Mouse (Mus musculus): ENCODE measurements around the gene Cyp2c23. TPM values are rescaled to one million over a fixed set of nuclear protein-coding genes. Genes with fewer than 3 reads are reported as not detected.

The Cyp2c23 gene
- polyA plus RNA-seq, 1 experiment = 0.38 TPM

DNA sequence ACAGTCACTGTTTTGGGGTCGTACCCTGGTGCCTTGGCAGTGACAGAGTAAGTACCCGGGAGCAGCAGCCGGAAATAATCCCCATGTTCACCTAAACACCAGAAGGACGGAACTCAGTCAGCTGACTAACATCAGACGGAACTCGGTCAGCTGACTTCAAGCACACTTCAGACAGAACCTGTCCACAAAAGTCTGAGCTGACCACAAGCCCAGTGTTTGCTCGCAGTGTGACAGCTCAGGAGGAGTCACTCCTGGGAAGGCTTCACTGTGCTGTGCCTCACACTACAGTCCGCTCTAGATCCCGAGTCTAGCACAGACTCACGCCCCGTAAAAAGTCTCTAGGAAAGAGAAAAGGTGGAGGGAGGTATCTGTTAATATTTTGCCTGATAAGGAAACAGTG lies 69.0 kb downstream of the Cyp2c23 start:
- H3ac ChIP-seq (ENCODE audit: control insufficient read depth, insufficient read length) = no peak overlapping the region
- no peak for TF ChIP-seq MYOD1 (IDR thresholded peaks at IDR 0.05; ENCODE audit: control insufficient read depth in 1 of 3, insufficient read length in 2 of 3, low read depth in 2 of 3)
- TF ChIP-seq POLR2A (IDR thresholded peaks at IDR 0.05; ENCODE audit: insufficient read length, low read depth) = no peak
- TF ChIP-seq TCF12 (IDR thresholded peaks at IDR 0.05; ENCODE audit: insufficient read depth, poor library complexity, severe bottlenecking) = no peak
- TF ChIP-seq E2F4 (IDR thresholded peaks at IDR 0.05; ENCODE audit: insufficient read depth) = no peak
- no peak for TF ChIP-seq SRF (IDR thresholded peaks at IDR 0.05; ENCODE audit: control insufficient read depth, insufficient read length, low read depth)
- no peak for TF ChIP-seq TCF3 (IDR thresholded peaks at IDR 0.05; ENCODE audit: insufficient read length, low read depth)
- no peak for TF ChIP-seq MAX (IDR thresholded peaks at IDR 0.05; ENCODE audit: low read depth)
- TF ChIP-seq USF1 (IDR thresholded peaks at IDR 0.05; ENCODE audit: low read depth) = no peak
- TF ChIP-seq CEBPB (IDR thresholded peaks at IDR 0.05; ENCODE audit: insufficient read depth, poor library complexity, severe bottlenecking) = no peak
- TF ChIP-seq MYOG (IDR thresholded peaks at IDR 0.05; ENCODE audit: control insufficient read depth in 1 of 3, insufficient read depth in 1 of 3, insufficient read length in 2 of 3, low read depth in 2 of 3) = no peak
- no peak for TF ChIP-seq POLR2AphosphoS2 (IDR thresholded peaks at IDR 0.05; ENCODE audit: insufficient read length, low read depth)
- no peaks in the 10 kb centered on the region for H3K27me3 ChIP-seq (ENCODE audit: control insufficient read depth, insufficient read depth, insufficient read length)
- no peak overlapping the region for H3K4me2 ChIP-seq (ENCODE audit: low read depth)
- no peaks in the 10 kb centered on the region for H3K79me2 ChIP-seq (ENCODE audit: control insufficient read depth, insufficient read depth)
- no peak overlapping the region for H3K4me3 ChIP-seq
- H3K36me3 ChIP-seq (ENCODE audit: control insufficient read depth, insufficient read depth) = no peaks in the 10 kb centered on the region

DNA sequence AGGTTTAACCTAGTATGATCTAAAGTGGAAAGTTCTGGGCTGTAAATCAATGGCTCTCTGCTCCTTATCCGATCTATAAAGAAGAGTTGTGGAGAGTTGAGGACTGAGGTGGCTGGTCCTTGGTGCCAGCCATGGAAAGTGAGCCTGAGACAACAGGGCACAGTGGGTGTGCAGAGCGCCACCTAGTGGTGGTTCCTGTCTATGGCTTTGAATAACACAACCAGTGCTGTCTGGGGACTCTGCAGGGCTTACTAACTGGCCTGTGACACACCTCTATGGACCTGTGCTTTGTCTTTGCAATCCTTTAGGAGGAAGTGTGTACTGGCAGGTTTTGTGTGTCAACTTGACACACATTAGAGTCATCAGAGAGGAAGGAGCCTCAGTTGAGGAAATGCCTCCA lies 69.8 kb downstream of the Cyp2c23 start:
- Histone ChIP-seq H3K79me2 (ENCODE audit: control insufficient read depth, insufficient read depth) (no peaks in the 10 kb centered on the region), H3K4me3 (no peak overlapping the region), H3K4me2 (ENCODE audit: low read depth) (no peak overlapping the region), H3K27me3 (ENCODE audit: control insufficient read depth, insufficient read depth, insufficient read length) (no peaks in the 10 kb centered on the region), H3K36me3 (ENCODE audit: control insufficient read depth, insufficient read depth) (no peaks in the 10 kb centered on the region), H3ac (ENCODE audit: control insufficient read depth, insufficient read length) (no peak overlapping the region)
- TF ChIP-seq MYOD1 (IDR thresholded peaks at IDR 0.05; ENCODE audit: control insufficient read depth in 1 of 3, insufficient read length in 2 of 3, low read depth in 2 of 3) (no peak), MYOG (IDR thresholded peaks at IDR 0.05; ENCODE audit: control insufficient read depth in 1 of 3, insufficient read depth in 1 of 3, insufficient read length in 2 of 3, low read depth in 2 of 3) (no peak), CEBPB (IDR thresholded peaks at IDR 0.05; ENCODE audit: insufficient read depth, poor library complexity, severe bottlenecking) (no peak), USF1 (IDR thresholded peaks at IDR 0.05; ENCODE audit: low read depth) (no peak), POLR2A (IDR thresholded peaks at IDR 0.05; ENCODE audit: insufficient read length, low read depth) (no peak), MAX (IDR thresholded peaks at IDR 0.05; ENCODE audit: low read depth) (no peak), E2F4 (IDR thresholded peaks at IDR 0.05; ENCODE audit: insufficient read depth) (no peak), POLR2AphosphoS2 (IDR thresholded peaks at IDR 0.05; ENCODE audit: insufficient read length, low read depth) (no peak), REST (IDR thresholded peaks at IDR 0.05; ENCODE audit: insufficient read depth, insufficient read length) (no peak), SRF (IDR thresholded peaks at IDR 0.05; ENCODE audit: control insufficient read depth, insufficient read length, low read depth) (no peak), TCF12 (IDR thresholded peaks at IDR 0.05; ENCODE audit: insufficient read depth, poor library complexity, severe bottlenecking) (no peak), TCF3 (IDR thresholded peaks at IDR 0.05; ENCODE audit: insufficient read length, low read depth) (no peak)

DNA sequence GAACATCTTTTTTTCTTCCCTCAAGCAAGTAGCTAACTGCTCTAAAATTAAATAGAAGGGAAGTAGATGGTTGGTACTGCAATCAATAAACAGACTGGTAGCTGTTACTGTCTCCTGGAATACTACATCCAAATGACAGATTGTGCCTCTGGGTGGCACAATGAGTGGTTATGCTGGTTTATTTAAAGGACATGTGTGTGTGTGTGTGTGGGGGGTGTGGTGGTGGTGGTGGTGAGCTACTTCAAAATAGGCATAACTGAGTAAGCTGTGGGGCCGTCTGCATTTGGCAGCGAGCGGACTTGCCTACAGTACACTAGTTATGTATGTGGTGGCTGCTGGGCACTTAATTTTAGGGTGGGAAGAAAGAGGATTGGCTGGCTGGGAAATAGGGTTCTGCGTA lies 71.1 kb downstream of the Cyp2c23 start:
- H3K79me2 ChIP-seq (ENCODE audit: control insufficient read depth, insufficient read depth) = no peaks in the 10 kb centered on the region
- no peak overlapping the region for H3K4me2 ChIP-seq (ENCODE audit: low read depth)
- H3ac ChIP-seq (ENCODE audit: control insufficient read depth, insufficient read length) = no peak overlapping the region
- H3K4me3 ChIP-seq = no peak overlapping the region
- no peak for TF ChIP-seq MAX (IDR thresholded peaks at IDR 0.05; ENCODE audit: low read depth)
- no peak for TF ChIP-seq POLR2AphosphoS2 (IDR thresholded peaks at IDR 0.05; ENCODE audit: insufficient read length, low read depth)
- no peak for TF ChIP-seq POLR2A (IDR thresholded peaks at IDR 0.05; ENCODE audit: insufficient read length, low read depth)
- no peak for TF ChIP-seq TCF3 (IDR thresholded peaks at IDR 0.05; ENCODE audit: insufficient read length, low read depth)
- no peak for TF ChIP-seq CEBPB (IDR thresholded peaks at IDR 0.05; ENCODE audit: insufficient read depth, poor library complexity, severe bottlenecking)
- TF ChIP-seq E2F4 (IDR thresholded peaks at IDR 0.05; ENCODE audit: insufficient read depth) = no peak
- TF ChIP-seq REST (IDR thresholded peaks at IDR 0.05; ENCODE audit: insufficient read depth, insufficient read length) = no peak
- no peak for TF ChIP-seq TCF12 (IDR thresholded peaks at IDR 0.05; ENCODE audit: insufficient read depth, poor library complexity, severe bottlenecking)
- no peak for TF ChIP-seq USF1 (IDR thresholded peaks at IDR 0.05; ENCODE audit: low read depth)
- TF ChIP-seq MYOG (IDR thresholded peaks at IDR 0.05; ENCODE audit: control insufficient read depth in 1 of 3, insufficient read depth in 1 of 3, insufficient read length in 2 of 3, low read depth in 2 of 3) = no peak
- no peak for TF ChIP-seq SRF (IDR thresholded peaks at IDR 0.05; ENCODE audit: control insufficient read depth, insufficient read length, low read depth)
- TF ChIP-seq MYOD1 (IDR thresholded peaks at IDR 0.05; ENCODE audit: control insufficient read depth in 1 of 3, insufficient read length in 2 of 3, low read depth in 2 of 3) = no peak
- no peaks in the 10 kb centered on the region for H3K27me3 ChIP-seq (ENCODE audit: control insufficient read depth, insufficient read depth, insufficient read length)
- no peaks in the 10 kb centered on the region for H3K36me3 ChIP-seq (ENCODE audit: control insufficient read depth, insufficient read depth)

DNA sequence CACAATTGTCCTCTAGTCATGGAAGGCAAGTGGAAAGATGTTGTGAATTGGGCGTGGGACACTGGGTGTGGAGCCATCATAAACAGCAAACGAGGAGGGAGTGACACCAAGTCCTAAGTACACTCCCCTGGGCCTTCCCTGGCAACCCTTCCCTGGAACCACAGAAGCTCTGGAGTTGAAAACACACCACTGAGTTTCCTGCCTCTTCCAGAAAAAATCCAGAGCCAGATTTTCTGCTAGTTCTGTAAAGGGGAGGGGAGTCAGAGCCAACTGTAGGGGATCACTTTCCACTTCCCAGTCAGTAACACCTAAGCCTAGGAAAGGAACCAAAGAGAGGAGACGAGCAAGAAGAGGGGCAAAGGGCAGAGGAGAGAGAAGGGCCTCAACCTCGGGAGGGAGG lies 71.6 kb downstream of the Cyp2c23 start:
- no peak overlapping the region for H3K4me2 ChIP-seq (ENCODE audit: low read depth)
- no peak overlapping the region for H3K4me3 ChIP-seq
- no peaks in the 10 kb centered on the region for H3K27me3 ChIP-seq (ENCODE audit: control insufficient read depth, insufficient read depth, insufficient read length)
- H3ac ChIP-seq (ENCODE audit: control insufficient read depth, insufficient read length) = no peak overlapping the region
- no peak for TF ChIP-seq REST (IDR thresholded peaks at IDR 0.05; ENCODE audit: insufficient read depth, insufficient read length)
- no peak for TF ChIP-seq MAX (IDR thresholded peaks at IDR 0.05; ENCODE audit: low read depth)
- H3K36me3 ChIP-seq (ENCODE audit: control insufficient read depth, insufficient read depth) = no peaks in the 10 kb centered on the region
- no peaks in the 10 kb centered on the region for H3K79me2 ChIP-seq (ENCODE audit: control insufficient read depth, insufficient read depth)

DNA sequence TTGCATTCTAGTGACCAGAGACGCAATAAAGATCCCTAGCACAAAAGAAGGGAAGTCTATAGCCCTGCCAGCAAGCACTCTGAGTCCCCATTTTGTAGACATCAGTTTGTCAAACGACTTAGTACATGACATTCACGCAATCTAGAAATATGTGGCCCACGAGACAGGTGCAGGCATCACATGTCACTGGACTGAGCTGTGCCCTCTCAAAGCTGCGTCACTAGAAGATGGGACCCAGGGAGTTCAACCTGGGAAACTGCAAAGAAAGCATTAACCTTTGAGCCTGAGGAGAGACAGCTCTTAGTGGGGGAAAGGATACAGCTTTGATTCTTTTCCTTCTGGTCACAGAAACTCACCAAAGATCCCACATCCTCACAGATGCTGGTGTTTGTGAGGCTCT lies 73.7 kb downstream of the Cyp2c23 start:
- Histone ChIP-seq H3K4me2 (ENCODE audit: low read depth) (no peak overlapping the region), H3K79me2 (ENCODE audit: control insufficient read depth, insufficient read depth) (no peaks in the 10 kb centered on the region), H3K27me3 (ENCODE audit: control insufficient read depth, insufficient read depth, insufficient read length) (no peaks in the 10 kb centered on the region), H3K4me3 (no peak overlapping the region), H3K36me3 (ENCODE audit: control insufficient read depth, insufficient read depth) (no peaks in the 10 kb centered on the region), H3ac (ENCODE audit: control insufficient read depth, insufficient read length) (no peak overlapping the region)
- peak in 1 of 3 experiments; percentile 15 for TF ChIP-seq MYOD1 (IDR thresholded peaks at IDR 0.05; ENCODE audit: control insufficient read depth in 1 of 3, insufficient read length in 2 of 3, low read depth in 2 of 3)
- TF ChIP-seq POLR2AphosphoS2 (IDR thresholded peaks at IDR 0.05; ENCODE audit: insufficient read length, low read depth) = no peak

Other genes starting within 250 kb of the Cyp2c23 start
- not detected for gene Abcc2, start 247.0 kb downstream of the Cyp2c23 start, polyA plus RNA-seq (2012; fragmentation: generic; extraction: Trizol)
- 7.8 TPM for gene Dnmbp, start 89.0 kb downstream of the Cyp2c23 start, polyA plus RNA-seq (2012; fragmentation: generic; extraction: Trizol)
- gene Cpn1, start 42.7 kb downstream of the Cyp2c23 start, polyA plus RNA-seq (2012; fragmentation: generic; extraction: Trizol) = not detected
- gene Erlin1, start 40.6 kb upstream of the Cyp2c23 start, polyA plus RNA-seq (2012; fragmentation: generic; extraction: Trizol) = 13.5 TPM
- gene Chuk, start 78.3 kb upstream of the Cyp2c23 start, polyA plus RNA-seq (2012; fragmentation: generic; extraction: Trizol) = 12.2 TPM
- gene Cwf19l1, start 106.7 kb upstream of the Cyp2c23 start, polyA plus RNA-seq (2012; fragmentation: generic; extraction: Trizol) = 10.3 TPM
- gene Bloc1s2, start 117.2 kb upstream of the Cyp2c23 start, polyA plus RNA-seq (2012; fragmentation: generic; extraction: Trizol) = 65.1 TPM
- not detected for gene Pkd2l1, start 163.2 kb upstream of the Cyp2c23 start, polyA plus RNA-seq (2012; fragmentation: generic; extraction: Trizol)
- 0.05 TPM for gene Scd3, start 174.1 kb upstream of the Cyp2c23 start, polyA plus RNA-seq (2012; fragmentation: generic; extraction: Trizol)

Measured in myocyte (in vitro differentiated cells).